Mouse (Mus musculus): ENCODE measurements at regions not wholly inside any gene's neighbourhood (a gene's known extent, or its start where the extent isn't known, plus 50 kb on each side); places are given as distances from the start of the nearest gene placed in this dataset.

GRCm38 (mm10) chr1:81744524-81744923 is 488.4 kb upstream of the Gm9747 start:
- intact Hi-C loops (cut with DNase I) = no loop called here
- DNase-seq = no peak

GRCm38 (mm10) chr1:81745024-81745960 is 487.6 kb upstream of the Gm9747 start:
- intact Hi-C loops (cut with DNase I) = no loop called here
- no peak for DNase-seq

GRCm38 (mm10) chr1:81746013-81746412 is 486.9 kb upstream of the Gm9747 start:
- no peak for DNase-seq
- intact Hi-C loops (cut with DNase I) = no loop called here

GRCm38 (mm10) chr1:81747025-81747424 is 485.9 kb upstream of the Gm9747 start:
- intact Hi-C loops (cut with DNase I) = no loop called here
- no peak for DNase-seq

GRCm38 (mm10) chr1:81754067-81754466 is 478.8 kb upstream of the Gm9747 start:
- intact Hi-C loops (cut with DNase I) = no loop called here
- DNase-seq = no peak

GRCm38 (mm10) chr1:81755281-81755680 is 477.6 kb upstream of the Gm9747 start:
- intact Hi-C loops (cut with DNase I) = no loop called here
- DNase-seq = no peak

- DNase-seq = no peak
- intact Hi-C loops (cut with DNase I) = no loop called here
Measured at GRCm38 (mm10) chr1:81755694-81756093, 477.2 kb upstream of the Gm9747 start.

GRCm38 (mm10) chr1:81759919-81760318 is 473.0 kb upstream of the Gm9747 start:
- DNase-seq = no peak
- intact Hi-C loops (cut with DNase I) = no loop called here

GRCm38 (mm10) chr1:81771704-81772103 is 461.2 kb upstream of the Gm9747 start:
- intact Hi-C loops (cut with DNase I) = no loop called here
- DNase-seq = no peak

GRCm38 (mm10) chr1:81780583-81780982 is 452.3 kb upstream of the Gm9747 start:
- no peak for DNase-seq
- intact Hi-C loops (cut with DNase I) = no loop called here

- intact Hi-C loops (cut with DNase I) = no loop called here
- no peak for DNase-seq
Measured at GRCm38 (mm10) chr1:81784305-81784704, 448.6 kb upstream of the Gm9747 start.

GRCm38 (mm10) chr1:81794771-81795170 is 438.1 kb upstream of the Gm9747 start:
- no peak for DNase-seq
- intact Hi-C loops (cut with DNase I) = no loop called here

- DNase-seq = no peak
- intact Hi-C loops (cut with DNase I) = no loop called here
Measured at GRCm38 (mm10) chr1:81795399-81795798, 437.5 kb upstream of the Gm9747 start.

GRCm38 (mm10) chr1:81811591-81811990 is 421.3 kb upstream of the Gm9747 start:
- intact Hi-C loops (cut with DNase I) = no loop called here
- no peak for DNase-seq

GRCm38 (mm10) chr1:81818884-81819283 is 414.0 kb upstream of the Gm9747 start:
- no peak for DNase-seq
- intact Hi-C loops (cut with DNase I) = no loop called here

- no peak for DNase-seq
- intact Hi-C loops (cut with DNase I) = loop anchor here (1.0 kb wide), 1 partner anchor 13 kb away; no protein-coding TSS in a partner anchor
Measured at GRCm38 (mm10) chr1:81841966-81842365, 390.9 kb upstream of the Gm9747 start.

- no peak for DNase-seq
- intact Hi-C loops (cut with DNase I) = no loop called here
Measured at GRCm38 (mm10) chr1:81850462-81851144, 382.3 kb upstream of the Gm9747 start.

- intact Hi-C loops (cut with DNase I) = no loop called here
- DNase-seq = no peak
Measured at GRCm38 (mm10) chr1:81859464-81859863, 373.4 kb upstream of the Gm9747 start.

- DNase-seq = no peak
- intact Hi-C loops (cut with DNase I) = no loop called here
Measured at GRCm38 (mm10) chr1:81864571-81864970, 368.3 kb upstream of the Gm9747 start.

GRCm38 (mm10) chr1:81886940-81887531 is 345.9 kb upstream of the Gm9747 start:
- no peak for DNase-seq
- intact Hi-C loops (cut with DNase I) = no loop called here

- intact Hi-C loops (cut with DNase I) = loop anchor here (5.0 to 10.0 kb wide), 4 partner anchors 75 to 382 kb away; no protein-coding TSS in a partner anchor
- peak in 1 of 2 experiments; percentile 49 for DNase-seq
Measured at GRCm38 (mm10) chr1:81897241-81897640, 335.7 kb upstream of the Gm9747 start.

Data from gastrocnemius, postnatal 36 days (tissue).